Mouse (Mus musculus) lung, adult 2 months (tissue): Measurements from ENCODE around the gene Apoc4.

ENCODE experiments used
- CTCF ChIP-seq: fragments of 200-500 bp; IDR thresholded peaks from 2 replicates; pipeline ENCODE4 v1.5.1; 2011; ENCODE audit warnings: mild to moderate bottlenecking, low read length, control low read depth; ENCODE audit not compliant: insufficient read depth
- POLR2A ChIP-seq: fragments of 200-500 bp; IDR thresholded peaks from 2 replicates; pipeline ENCODE4 v1.6.1; 2011; ENCODE audit warnings: low read depth, mild to moderate bottlenecking, control low read depth, low read length, borderline replicate concordance; ENCODE audit errors: extremely low read depth

GRCm38 (mm10) chr7:19691873-19692865 is 10.9 kb upstream of the Apoc4 start, which contains the start of gene Apoc1:
- TF ChIP-seq POLR2A, result no peak
- no peak for TF ChIP-seq CTCF
